Mouse (Mus musculus) right cerebral cortex, adult 18-20 months (tissue): Measurements from ENCODE around the gene Itgb6.
A peak's percentile ranks its signal among the peaks of the same experiment; 100 is the strongest.

ENCODE experiments used
- DNase-seq: peaks from one replicate; pipeline ENCODE4 v3.0.0; 2022; ENCODE audit warnings: mixed read lengths

Itgb6 gene

DNA sequence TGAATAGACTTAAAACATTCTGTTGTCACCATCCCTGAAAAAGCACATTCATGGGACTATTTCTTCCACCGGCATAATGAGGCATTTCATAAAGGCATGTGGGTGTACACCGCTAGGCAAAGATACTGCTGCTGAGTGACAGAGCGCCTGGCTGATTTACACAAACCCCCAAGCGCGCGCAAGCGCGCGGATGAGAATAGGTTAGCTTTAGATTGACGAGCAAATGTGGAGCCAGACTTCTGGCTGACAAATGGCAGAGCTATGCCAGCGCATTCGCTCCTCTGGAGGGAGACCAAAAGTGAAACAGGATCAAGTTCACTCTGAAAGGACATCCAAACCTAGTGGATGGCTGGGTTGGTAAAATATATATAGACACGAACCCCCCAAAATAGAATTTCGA, at the start of gene Itgb6:
Gene Itgb6 (minus strand): TSS at position 130 of the 400 bp plus-strand sequence.
- peak; percentile 66 for DNase-seq

DNA sequence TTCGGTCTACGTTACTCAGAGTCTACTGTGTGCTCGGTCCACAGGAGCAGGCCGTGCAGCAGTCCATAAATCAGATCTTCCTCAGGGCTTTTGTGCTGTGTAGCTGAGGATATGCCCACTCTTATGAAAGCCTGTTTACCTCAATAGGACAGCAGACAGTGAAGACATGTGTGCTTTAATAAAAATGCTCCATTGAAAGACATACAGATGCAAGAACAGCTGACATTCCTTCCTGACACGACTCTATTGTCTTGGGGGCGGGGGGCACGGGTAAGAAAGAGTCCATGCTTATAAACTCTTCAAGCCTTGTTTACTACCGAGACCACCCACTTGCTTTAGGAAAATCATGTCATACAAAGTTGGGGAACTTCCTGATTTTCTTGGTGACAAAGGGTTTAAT, 44.0 kb upstream of the Itgb6 start:
- no peak for DNase-seq

DNA sequence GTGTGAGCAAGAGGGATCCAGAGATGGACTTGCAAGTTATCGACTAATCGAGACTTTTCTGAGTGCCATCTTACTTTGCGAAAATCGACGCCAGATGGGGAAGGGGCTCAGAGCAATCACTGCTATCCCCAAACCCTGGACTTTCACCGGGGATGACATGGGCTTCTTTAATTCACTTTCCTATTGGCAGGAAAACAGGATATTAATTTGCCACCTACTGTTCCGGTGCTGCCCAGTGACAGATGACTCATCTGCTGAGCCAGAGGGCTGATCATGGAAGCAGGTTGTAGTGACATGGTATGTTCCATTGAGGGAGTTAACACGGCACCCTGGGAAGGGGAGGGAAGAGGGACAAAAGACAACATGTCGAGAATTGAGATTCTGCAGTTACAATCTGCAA, 33.8 kb upstream of the Itgb6 start:
- no peak for DNase-seq

DNA sequence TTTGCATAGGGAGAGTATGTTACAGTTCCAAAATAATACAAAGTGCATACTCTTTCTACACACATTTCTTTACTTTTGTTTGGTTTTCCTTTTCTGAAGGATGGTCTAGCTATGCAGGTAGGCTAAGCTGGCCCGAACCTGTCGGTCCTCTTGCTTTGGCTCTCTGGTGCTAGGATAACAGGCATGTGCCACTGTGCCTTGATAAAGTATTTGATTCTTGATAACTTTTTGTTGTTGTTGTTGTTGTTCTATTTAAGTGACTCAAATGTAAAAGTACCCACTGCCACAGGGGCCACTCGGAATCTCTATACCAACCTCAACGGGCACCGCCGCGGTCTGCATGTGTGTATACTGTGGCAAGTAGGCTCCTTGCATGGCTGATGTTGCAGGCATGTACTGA, 32.7 kb upstream of the Itgb6 start:
- no peak for DNase-seq

DNA sequence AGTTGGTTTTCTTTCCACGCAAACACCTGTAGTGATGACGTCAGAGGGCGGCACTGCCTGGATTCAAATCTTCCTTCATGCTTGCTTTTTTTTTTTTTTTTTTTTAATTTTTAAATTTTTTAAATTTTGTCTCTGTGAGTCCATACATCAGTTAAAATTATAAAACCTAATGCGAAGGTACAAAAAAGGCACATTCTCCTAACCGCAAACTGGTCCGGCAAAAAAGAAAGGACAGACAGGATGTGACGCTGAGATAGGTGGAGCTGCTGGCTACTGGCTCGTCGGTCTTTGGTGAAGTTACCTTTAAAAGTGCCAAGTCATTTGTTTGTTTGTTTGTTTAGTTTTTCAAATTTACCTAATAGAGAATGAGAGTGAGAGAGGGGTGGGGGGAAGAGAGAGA, 28.8 kb upstream of the Itgb6 start:
- DNase-seq: no peak

DNA sequence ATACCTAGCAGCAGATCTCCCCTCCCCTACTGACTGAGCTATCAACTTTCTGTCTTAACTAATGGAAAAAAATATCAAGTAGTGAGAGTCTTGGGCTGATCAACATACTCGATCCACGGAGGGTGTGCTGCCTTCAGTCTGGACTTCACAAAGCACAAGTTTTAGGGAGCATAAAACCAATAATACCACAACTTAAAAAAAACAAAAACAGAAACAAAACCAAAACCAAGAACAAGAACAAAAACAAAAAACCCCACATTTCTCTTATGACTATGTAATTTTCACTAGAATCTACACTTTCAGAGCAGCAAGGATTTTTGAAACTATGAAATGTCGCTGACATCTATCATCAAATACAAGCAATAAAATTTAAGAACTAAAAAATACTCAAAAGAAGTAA, 28.1 kb upstream of the Itgb6 start:
- no peak for DNase-seq

DNA sequence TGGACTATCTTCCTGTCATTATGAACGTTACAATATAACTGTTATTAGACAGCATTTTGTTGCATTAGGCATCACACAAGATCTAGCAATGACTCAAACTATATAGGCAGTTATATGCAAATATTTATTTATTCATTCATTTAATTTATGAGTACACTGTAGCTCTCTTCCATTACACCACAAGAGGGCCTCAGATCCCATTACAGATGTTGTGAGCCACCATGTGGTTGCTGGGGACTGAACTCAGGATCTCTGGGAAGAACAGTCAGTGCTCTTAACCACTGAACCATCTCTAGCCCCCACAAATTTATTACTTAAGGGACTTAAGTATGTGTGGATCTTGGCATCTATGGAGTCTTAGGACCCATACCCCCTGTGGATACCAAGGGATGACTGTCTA, 26.1 kb upstream of the Itgb6 start:
- no peak for DNase-seq

DNA sequence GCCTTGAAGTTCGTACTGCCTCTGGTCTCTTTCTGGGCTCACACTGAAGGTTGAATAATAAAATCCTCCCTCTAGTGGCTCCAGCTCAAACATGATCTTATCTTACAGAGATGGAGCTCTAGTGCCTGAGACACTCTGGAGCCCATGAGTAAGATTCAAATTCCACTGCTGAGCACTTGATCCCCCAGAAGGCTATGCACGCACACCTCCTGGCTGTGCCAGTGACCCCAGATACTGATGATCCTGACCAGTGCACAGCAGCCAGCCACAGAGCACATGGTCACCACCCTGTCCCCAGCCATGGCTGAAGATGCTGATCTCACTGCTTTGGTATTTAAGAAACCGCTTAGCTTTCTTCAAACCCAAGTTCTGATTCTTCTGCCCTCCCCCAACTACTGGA, 25.1 kb upstream of the Itgb6 start:
- no peak for DNase-seq

DNA sequence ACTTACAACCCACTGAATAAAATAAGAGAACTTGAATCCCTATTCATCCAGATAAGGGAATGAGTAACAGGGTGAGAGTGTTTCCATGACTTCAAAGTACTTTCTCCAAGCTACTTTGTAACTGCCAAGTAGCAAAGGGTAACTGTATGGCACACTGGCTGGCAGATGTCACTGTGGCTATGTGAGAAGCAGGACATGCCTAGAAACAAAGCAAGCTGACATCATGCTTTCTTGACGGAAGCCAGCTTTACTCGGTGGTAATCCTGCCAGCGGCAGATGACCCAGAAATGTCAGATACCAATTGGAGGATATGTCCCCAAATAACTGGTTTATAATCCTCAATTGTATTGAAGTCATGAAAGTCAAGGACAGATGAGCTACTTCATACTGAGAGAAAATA, 22.2 kb upstream of the Itgb6 start:
- DNase-seq: no peak

DNA sequence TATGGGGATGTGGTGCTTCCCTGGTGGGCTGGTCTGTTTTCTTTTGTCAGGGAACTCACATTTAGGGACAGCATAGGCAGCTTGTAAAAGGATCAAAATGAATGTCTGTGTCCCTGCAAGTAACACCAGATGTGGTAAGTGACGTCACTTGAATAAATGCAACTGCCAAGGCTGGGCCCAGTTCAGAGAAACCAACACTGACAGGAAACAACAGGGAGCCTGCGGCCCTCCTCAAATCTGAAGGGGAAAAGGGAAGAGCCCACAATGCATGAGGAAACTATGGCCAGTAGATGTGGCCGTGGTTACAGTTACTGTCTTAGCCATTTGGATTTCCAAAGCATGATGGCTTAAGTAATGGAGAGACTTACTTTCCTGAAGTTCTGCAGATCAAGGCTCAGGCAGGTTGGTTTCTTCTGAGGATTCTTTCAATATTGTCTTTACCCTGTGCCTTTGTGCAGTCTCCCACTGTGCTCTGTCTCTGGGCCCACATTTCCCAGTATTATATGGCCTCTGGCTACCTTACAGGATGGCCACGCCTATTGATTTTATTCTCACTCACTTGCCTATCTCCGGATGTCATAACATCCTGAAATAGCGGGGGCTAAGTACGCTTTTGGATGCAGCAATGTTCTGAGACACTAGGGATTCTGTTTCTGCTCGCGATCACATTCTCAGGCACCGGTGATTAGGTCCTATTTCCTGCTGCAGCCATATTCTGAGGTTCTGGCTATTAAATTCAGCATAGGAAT, 17.1 kb upstream of the Itgb6 start:
- DNase-seq: no peak

DNA sequence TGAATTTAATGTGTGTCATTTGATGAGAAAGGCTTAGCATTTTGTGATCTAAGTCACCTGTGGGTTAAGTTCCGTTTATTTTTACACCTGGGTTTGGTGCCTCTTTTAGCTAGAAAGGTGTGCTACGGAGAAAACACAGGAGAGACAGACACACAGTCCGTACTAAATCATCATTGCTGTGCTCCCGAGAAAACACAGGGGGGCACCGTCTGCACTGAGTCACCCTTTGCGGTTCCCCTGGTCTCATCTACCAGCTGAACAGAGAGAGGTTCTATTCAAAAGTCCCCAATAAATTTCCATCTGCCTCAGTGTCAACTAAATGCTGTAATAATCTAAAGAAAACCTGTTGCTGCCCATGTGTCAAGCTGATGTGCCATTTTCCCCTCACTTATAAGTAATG, 8.5 kb upstream of the Itgb6 start:
- DNase-seq: no peak

DNA sequence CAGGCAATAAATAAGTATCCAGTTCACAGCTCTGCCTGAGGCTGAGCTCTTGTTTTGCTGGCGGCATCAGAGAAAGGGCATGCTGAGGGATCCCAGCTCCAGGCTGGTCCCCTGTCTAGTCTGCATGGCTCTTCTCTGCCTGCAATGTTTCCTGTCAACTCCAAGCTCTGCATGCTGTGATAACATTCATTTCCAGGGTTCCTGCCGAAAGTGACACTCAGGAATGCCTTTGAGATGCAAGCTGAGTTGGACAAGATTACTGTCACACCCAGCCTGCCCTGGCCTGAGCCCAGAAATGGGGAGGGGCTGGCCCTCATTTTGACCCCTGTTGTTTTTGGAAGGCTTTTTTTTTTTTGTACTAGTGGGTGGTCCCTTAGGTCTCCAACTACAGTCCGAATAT, 7.6 kb upstream of the Itgb6 start:
- no peak for DNase-seq

DNA sequence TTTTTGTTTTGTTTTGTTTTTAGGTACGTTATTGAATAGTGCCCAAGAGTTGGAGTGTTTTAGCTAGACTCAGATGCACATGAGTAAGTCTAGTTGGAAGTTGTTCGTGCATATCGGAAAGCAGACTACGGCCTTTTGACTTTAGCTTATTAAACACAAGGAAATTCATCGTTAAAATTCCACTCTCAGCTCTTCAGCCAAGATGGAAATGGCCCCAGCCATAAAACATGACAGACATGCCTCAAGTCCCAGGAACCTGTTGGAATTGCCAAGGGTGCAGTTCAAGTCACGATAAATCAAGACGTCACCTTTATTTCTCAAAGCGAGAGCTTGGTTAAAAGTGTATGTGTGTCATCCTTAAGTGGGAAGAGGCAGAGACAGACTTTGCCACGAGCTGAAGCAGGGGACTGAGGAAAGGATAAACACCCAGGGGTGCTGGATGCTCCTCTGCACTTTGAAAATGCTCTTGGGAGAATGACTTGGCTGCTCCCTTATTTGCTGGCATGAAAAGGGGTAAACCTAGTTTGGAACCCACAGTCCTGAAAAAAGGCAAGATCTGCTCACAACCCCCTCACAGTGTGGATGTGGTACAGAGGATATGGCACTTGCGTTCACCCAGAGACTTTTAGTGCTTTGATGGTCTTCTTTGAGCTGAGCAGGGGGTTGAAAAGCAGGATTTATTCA, 6.6 kb upstream of the Itgb6 start:
- DNase-seq: no peak

DNA sequence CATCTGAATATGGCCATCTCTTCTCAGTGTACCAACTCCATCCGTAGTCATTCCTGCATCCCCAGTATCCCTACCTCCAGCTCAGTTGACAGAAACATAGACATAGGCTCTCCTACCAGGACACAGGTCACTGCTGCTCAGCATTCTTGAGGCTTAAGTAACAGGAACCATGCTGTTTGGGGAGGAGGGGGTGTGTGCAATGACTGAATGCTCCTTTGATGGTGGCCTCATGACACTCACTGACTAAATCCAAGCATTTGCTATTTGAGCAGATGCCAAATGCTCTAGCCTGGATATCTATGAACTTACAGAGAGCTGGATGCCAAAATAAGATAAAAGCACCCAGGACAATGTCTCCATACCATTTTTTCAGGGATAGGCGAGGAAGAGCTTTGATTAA, 2.2 kb upstream of the Itgb6 start:
- no peak for DNase-seq

DNA sequence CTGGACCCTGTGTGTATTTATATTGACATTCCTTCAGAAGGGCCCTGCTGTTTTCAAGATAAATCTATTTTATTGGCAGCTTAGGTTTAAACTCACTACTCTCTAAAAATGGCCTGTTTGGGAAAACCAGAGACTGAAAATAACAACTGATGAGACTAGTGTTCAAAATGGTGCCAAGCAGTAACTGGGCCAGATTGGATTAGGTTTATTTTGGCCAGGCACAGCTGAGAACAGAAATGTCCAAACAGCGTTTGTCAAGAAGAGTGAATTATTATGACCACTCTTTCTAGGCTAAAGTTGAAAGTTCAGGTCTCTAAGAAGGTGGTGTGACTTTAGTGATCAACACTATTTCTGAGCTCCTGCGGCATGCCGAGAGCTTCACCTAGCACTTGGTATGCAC, 524 bp upstream of the Itgb6 start:
- DNase-seq: no peak

DNA sequence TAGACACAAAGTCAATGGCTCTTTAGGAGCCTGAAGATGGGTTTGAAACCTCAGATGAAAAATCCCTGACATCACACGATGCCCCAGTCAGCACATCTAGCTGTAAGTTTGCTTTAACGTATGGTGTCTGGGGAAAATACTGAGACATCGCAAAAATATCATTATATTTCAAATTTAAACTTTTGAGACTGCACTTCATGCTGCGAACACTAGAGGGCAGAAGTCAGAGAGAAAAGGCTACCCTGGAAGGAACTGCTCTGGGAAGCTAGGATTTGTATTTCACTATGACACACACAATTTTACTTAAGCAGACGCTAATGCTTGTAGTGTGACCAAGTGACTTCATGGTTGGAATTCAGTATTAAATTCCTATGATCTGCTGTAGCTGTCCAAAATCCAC, 1.5 kb downstream of the Itgb6 start:
- peak; percentile 19 for DNase-seq

DNA sequence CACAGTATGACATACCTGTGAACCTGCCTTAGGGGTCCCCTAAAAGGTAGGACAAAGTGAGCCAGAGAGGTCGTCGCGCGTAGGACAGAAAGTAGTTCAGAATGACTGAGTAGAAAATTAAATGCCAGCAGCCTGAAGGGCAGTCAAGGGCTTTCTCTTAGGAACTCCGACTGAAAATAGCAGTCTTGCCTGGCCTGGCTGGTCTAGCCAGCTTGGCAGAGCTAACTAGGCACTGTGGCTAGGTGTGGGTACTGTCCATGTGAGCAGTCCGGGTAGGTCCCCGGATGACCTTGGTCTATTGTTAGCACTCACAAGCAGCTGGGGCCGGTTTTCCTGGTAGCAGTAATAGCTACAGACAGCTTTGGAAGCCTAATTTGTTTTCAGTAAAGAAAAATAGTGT, 2.2 kb downstream of the Itgb6 start:
- DNase-seq: no peak

DNA sequence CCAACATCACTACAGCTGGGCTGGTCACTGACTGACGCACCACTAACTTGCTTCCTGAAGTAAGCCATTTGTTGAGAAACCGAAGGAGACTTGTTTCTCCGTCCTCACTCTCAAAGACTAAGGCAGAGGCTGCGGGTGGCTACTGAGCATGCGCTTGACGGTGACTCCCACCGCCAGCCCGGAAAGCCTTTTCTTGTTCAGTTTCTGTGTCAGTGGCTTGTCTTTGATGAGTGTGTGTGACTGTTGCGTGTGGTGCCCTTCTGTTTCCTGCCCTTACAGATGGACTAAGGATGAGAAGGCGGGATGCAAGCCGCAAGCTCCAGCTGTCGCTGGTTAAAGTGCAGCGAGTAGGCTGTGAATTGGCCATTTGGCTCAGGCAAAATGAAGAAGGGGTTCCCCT, 5.1 kb downstream of the Itgb6 start:
- peak; percentile 43 for DNase-seq

DNA sequence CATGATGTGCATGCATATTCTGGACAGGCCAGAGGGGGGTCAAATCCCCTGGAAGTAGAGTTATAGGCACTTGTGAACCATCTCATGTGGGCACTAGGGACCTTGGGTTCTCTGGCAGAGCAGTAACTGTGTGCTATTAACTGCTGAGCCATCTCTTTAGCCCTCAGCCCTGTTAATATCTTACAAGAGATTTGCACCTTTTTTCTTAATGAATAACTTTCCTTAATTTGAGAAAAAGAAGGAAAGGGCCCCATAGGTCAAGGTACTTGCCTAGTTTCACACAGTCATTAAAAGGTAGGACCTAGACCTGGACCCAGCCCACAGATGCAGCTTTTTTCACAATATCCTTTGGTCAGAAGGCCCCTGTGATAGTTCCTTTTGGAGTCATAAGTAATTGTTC, 5.9 kb downstream of the Itgb6 start:
- DNase-seq: no peak

DNA sequence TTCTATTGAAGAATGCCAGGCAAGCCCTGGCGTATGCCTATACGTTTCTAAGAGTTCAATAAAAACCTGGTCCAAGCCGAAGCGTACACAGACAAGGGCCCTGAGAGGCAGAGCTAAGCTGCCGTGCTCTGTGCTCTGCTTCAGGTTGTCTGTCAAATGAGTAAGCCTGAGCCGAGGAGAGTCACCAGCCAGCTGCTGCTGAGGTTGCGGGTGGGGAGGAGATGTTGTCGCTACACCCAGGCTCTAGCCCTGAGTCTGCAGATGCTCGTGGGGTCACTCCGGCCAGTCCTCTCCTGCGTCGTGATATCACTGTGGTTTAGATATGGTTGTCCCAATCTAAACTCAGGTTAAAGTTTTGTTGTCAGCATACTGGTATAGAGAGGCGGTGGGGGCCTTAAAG, 6.7 kb downstream of the Itgb6 start:
- DNase-seq: no peak

DNA sequence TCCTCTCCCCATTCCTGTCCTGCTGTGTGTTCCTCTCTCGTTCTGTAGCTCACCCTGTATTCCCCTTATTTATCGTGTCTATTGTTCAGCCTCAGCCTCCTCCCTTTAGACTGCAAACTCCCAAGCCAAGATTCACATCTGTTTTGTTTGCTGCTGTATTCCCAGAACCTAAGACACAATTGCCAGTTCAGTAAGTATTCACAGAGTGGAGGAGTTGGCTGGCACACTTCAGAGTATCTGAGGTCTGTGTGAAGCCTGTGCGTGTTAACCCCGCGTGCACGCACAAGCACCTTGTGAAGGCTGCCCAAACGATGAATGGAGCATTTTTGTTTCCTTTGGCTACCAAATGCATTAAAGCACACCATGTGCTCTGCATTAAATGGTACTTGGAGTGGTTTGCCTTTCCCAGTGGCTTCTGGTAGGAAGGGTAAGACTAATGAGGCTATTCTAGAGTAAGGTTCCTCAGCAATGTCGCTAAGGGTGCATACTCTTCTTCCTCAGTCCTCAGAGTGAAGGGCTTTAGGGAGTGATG, 7.4 kb downstream of the Itgb6 start:
- DNase-seq: no peak

DNA sequence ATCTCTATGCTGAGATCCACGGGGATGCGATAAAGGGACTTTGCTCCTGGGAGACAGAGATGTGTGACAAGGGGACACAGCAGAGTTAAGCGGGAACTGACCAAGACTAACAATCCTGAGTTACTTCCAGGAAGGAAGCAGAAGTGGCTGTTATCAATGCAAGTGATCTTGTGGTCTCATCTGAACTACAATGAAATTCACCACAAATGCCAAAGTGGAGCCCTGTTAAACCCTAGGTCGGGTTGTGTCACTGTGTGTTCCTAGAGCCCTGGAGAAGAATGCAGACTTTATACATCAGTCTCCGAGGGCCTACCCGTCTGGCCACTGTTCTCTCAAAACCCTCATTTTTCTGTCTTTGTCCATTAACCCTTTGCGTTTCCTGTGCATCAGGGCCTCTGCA, 8.0 kb downstream of the Itgb6 start:
- no peak for DNase-seq

DNA sequence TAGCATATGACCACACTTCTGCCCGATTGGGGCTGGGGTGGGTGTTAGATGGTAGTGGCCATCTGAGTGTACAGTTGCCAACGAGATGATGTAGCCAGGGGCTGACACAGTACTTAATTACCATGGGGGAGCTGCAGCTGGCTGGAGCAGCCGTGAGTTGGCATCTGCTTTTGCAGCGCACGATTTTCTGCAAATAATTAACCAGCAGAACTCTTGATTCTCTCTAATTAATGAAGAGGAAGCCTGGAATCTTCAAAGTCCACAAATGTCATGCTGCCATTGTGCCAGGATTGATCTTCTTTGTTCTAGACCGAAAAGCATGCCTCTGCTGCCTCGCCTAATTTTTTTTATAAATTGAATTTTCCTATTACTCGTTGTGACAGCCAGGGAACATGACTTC, 8.6 kb downstream of the Itgb6 start:
- DNase-seq: no peak

DNA sequence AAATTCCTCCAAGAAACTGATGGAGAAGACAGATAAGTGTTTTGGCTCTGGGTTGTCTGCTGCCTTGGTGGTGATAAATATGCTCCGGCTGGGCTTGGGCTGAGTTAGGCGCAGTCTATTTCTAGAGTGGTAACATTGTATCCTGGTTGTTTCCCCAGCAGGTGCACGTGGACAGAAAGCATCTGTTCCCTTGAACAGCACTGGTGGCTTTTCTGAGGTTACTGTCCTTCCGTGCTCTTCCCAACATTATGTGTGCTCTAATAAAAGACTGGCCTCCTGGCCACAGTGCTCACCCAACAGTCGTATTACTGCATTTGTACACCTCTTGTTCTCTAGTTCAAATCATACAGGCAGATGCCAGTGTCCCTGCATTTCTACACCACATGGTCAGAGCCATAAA, 9.6 kb downstream of the Itgb6 start:
- no peak for DNase-seq

DNA sequence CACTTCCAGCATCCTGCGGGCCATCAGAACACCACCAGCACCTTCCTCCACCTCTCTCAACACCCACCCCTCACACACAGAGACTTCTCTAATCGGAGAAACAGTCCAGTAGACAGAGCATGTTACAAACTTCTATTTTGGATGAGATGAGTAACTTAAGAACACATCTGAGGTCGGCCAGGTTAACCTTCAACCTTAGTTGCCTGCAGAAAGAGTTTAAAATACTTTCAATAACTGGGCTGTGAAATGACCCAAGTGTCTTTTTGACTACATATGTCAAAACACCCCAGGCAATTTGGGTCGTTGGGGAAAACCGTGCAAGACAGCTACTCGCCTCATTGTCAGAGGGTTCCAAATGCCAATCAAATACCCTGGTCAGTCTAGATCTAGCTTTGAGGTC, 10.0 kb downstream of the Itgb6 start:
- DNase-seq: no peak
